Mouse (Mus musculus): Measurements from ENCODE around the gene Map3k5.
A peak's percentile ranks its signal among the peaks of the same experiment; 100 is the strongest.

DNA sequence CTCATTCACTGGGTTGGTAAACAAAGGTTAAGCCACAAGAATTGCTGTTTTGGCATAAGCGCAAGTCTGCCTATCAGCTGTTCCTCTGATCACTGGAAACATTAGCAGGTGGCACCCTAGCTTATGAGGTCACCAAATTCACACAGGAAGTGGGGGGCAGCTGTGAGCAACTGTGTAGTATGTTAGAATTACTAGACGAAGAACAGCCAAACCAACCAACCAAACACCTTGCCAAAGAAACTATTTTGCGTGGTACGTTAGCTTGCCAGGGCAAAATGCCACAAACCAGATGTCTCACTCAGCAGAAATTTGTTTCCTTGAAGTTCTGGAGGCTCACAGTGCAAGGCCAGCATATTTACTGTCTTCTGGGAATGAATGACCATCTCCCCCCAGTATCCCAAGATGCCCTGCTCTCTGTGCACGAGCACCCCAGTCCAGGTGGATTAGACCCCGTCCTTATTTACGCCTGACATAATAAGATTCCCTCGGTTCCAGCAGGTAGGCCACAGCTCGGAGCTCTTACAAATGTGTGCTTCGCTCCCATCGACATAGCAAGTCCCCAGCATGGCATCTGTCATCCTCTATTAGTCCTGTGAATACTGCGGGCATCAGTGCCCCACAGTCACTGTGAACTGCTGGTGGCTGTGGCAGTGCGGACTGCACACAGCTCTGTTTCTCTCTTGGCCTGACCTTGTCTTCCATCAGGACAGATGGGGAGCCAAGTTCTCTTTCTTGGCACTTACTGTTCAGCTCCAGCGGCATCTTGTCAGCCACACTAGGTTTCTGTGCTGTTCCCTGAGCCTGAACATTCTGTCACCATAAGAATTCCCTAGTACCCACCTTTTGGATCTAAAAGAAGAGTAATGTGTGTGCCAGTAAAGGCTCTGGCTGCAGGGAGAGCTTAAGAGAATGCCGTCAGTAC is 185.5 kb downstream of the Map3k5 start:
- TF ChIP-seq TCF12 (IDR thresholded peaks at IDR 0.05; ENCODE audit: insufficient read depth, poor library complexity, severe bottlenecking): no peak
- TF ChIP-seq MYOG (IDR thresholded peaks at IDR 0.05; ENCODE audit: control insufficient read depth in 1 of 3, insufficient read depth in 1 of 3, insufficient read length in 2 of 3, low read depth in 2 of 3): no peak
- no peak for TF ChIP-seq POLR2A (IDR thresholded peaks at IDR 0.05; ENCODE audit: insufficient read length, low read depth)
- no peak for TF ChIP-seq USF1 (IDR thresholded peaks at IDR 0.05; ENCODE audit: low read depth)
- no peak for TF ChIP-seq TCF3 (IDR thresholded peaks at IDR 0.05; ENCODE audit: insufficient read length, low read depth)
- TF ChIP-seq MYOD1 (IDR thresholded peaks at IDR 0.05; ENCODE audit: control insufficient read depth in 1 of 3, insufficient read length in 2 of 3, low read depth in 2 of 3): peak in 1 of 3 experiments; percentile 33
- no peak for TF ChIP-seq POLR2AphosphoS2 (IDR thresholded peaks at IDR 0.05; ENCODE audit: insufficient read length, low read depth)
